Mouse (Mus musculus): ENCODE data around the gene Zc2hc1c. TPM values are rescaled to one million over a fixed set of nuclear protein-coding genes. Genes with fewer than 3 reads are reported as not detected.

Zc2hc1c gene
- total RNA-seq (2014; fragmentation: Nextera tagmentation) (not detected in 2 replicates), total RNA-seq (2017) (not detected in 2 replicates)

DNA sequence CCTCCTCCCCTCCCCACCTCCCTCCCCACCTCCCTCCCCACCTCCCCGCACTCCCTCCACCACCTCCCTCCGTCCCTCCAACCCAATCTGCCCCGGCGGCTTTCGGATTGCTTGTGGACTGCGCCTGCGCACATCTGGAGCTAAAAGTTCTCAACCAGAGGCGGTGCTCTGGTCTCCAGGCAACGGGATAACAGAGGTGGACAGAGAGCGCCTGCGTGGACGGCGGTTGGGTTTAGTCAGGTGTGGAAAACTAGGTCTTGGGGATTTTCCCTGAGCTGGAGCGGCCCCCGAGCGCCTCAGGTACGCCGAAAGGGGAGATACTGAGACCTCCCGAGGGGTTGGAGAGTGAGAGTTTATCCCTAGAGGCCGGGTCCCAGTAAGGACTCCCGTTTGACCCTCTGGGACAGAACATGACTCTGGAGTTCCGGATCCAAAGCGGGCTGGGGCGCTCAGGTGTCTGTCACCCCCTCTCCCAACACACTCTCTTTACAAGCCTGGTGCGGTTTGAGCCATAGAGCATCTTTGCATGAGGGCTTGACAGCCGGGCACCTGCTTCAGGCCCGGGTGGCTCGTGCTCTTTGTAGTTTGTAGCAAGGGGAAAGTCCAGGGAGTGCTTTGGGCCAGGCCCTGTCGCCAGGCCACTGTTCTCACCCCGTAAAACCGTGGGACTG is at the start of gene Zc2hc1c:
Zc2hc1c (plus strand) TSS at position 106 of the 671 bp plus-strand sequence.
- ATAC-seq (replicated peaks; ENCODE audit: poor library complexity, severe bottlenecking), result peak; percentile 54

DNA sequence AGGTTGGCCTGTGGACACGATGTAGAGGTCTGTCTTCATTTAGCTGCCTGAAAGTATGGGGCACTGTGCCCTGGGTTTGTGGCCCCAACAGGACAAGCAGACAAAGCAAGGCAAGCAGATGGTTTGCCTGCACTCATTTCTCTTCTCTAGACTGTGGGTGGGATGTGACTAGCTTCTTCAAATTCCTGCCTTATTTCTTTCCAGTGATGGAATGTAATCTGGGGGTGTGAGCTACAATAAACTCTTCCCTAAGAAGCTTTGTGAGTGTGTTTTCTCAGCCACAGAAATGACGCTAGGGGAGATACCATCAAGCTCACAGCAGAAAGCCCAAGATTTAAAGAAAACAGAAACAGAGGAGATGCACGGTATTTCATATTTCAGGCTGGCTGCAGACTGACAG is 36.3 kb upstream of the Zc2hc1c start:
- ATAC-seq (replicated peaks; ENCODE audit: poor library complexity, severe bottlenecking), result no peak

DNA sequence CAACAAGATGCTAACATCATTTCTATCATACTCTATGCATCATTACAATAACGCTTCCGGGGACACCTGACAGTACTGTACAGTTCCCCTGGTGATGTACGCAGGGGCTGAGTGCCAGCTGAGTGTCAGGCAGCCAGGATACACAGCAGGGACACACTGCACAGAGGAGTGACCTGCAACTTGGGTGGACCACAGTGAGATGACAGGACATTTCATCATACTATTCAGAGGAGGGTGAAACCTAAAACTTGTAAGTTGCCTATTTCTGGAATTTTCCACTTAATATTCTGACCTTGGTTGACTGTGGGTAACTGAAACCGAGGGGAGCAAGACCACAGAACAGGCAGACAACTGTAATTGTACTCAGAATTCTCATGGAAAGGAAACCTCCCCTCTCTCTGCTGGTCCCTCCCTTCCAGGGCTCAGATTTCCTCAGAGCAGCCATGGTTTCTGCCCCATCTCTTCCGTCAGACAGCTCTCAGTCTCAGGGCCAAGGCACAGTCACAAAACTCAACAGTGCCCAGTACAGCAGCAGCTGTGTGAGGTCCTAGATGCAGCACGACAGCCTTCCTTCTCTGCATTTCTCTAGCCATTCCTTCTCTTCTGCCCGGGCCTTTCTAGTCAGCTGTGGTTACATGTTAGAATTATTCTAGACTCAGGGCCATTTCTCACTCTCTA is 32.2 kb upstream of the Zc2hc1c start:
- ATAC-seq (replicated peaks; ENCODE audit: poor library complexity, severe bottlenecking), result peak; percentile 67

DNA sequence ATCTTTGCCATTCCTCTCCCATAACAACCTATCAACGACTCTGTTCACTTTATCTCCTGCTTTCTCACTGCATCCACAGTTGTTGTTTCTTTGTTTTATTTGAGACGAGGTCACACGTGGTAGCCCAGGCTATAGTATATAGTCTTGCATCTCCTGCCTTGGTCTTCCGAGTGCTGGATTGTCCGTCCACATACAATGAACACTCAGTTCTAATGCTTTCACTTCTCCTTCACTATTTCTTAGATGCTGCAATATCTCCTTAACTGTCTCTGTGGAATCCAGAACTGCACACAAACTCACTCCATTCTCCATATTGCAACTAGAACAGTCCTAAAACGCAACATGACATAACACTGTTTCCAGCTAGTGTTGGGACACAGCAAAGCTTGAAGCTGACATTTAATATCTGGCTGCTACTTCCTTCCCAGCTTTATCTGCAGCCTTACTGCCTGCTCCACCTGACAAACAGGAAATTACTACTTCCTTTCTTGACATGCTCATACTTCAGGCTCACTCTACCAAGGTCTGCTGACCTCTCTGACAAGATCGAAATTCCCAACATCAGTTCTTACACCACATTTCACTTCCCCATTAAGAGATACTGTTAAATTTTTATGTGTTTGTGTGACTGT is 31.3 kb upstream of the Zc2hc1c start:
- peak; percentile 89 for ATAC-seq (replicated peaks; ENCODE audit: poor library complexity, severe bottlenecking)

DNA sequence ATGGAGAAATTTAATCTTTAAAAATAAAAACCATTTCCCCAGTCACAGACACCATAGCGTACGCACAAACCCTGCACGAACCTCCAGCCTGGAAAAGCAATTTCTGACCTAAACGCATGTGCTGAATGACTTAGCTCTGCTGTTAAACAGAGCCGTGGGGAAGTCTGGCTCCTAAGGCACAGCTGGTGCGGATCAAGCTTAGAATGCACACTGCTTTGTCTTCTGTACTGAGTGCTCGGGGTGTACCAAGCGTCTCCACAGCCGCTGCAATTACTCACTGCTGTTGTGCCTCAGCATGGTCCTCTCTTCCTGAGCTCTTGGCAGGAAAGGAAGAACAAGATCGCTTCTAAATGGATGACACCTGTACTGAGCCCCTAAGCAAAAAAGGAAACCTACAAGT is 25.9 kb upstream of the Zc2hc1c start:
- no peak for ATAC-seq (replicated peaks; ENCODE audit: poor library complexity, severe bottlenecking)

DNA sequence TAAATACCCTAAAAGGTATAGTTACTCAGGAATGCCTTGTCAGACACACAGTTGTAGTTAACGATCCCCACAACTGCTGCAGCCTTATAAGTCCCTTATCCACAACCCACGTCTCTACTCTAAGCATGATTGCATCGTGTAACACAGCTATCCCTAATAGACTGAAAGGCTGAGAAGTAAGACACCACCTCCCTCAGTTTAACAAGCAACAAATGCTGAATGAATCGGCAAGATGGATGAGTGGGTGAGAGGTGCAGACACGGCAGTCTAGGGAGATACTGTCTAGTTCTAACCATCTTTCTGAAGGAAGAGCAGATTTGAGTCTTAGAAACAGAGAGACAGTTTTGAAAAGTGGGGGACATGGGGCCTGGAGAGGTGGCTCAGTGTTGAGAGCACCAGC is 25.2 kb upstream of the Zc2hc1c start:
- ATAC-seq (replicated peaks; ENCODE audit: poor library complexity, severe bottlenecking), result no peak

DNA sequence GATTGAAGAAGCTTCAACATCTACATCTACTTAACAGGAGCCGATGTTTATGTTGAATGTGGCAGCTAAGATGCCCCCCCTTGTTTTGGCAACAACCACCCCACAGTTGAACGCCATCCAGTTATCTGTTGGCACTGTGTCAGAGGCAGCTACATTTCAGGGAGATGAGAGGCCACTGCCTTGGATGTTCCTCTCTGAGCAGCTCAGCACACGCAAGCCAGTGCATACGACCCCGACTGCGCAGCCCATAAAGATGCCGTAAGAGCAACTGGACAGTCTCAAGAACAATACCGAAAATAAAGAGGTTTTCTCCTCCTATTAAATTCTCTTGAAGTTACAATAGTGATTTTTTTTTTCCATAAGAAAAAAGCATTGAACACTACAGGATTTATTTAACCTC is 23.9 kb upstream of the Zc2hc1c start:
- ATAC-seq (replicated peaks; ENCODE audit: poor library complexity, severe bottlenecking), result no peak

DNA sequence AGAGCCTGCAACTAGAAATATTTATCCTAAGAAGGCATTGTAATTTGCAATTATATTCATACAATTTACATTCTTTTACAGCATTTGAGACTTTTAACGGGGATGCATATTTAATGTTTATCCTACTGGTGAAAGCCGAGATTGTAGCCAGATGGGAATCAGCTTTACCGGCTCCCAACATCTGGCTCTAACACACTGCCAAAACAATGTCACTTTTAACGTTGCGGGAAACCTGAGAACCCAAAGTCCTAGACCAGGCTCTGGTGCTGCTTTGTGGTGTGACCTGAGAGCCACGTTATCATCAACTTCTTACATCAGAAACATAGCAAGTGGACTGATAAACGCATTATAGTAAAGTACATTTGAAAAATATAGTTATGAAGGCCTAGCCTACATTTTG is 23.5 kb upstream of the Zc2hc1c start:
- no peak for ATAC-seq (replicated peaks; ENCODE audit: poor library complexity, severe bottlenecking)

DNA sequence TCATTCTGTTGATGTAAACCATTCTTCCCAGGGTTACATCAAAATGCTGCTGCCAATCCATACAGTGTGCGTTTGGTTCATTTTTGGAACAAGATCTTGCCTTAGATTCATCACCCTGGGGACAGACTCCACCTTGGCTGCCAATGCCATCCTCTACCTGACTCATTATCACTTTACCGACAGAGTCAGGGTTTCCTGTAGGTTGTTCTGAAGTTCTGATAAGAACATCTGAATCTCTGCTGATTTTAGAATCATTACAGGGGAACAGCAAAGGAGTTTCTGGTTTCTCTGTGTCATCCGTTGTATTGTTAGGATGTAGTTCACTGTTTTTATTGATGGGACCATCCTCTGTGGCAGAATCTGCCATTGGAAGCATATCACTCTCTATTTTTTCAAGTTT is 22.1 kb upstream of the Zc2hc1c start:
- no peak for ATAC-seq (replicated peaks; ENCODE audit: poor library complexity, severe bottlenecking)

DNA sequence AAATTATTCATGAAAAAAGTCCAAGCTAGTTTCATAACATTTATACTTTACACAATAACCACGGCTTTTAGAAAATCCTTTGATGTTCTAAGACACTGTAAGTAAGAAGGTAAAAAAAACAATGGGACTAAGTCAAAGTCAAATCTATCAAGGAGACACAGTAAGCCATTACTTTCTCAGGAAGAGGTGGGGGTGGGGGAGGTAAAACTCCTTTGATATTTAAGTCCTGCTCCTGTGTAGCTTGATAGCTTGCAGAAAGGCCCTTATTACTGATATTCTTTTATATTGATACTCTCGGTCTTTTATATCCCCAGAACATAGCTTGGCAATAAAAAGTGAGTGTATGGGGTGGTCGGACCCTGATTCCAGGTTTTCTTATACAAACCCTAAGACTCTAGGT is 18.6 kb upstream of the Zc2hc1c start:
- no peak for ATAC-seq (replicated peaks; ENCODE audit: poor library complexity, severe bottlenecking)

DNA sequence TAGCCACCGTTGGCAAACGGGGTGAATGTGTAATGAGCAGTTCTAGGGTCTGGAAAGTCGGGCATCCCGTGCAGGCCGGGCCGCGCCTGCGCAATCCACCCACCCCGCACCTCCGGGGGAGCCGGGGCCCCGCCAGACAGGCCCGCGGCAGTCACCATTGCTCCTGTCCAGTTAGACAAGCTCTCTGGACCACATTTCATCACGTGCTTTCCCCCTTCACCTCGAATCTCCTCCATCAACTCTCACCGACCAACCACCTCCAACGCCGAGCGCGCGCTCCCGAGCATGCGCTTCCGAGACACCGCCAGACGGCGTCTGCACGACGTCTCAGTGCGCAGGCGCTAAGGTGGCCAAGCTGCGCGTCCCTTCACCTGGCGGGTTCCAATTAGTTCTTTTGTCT is 18.1 kb upstream of the Zc2hc1c start, which contains the start of gene Mlh3:
Mlh3 (minus strand) TSS at position 281 of the 400 bp plus-strand sequence.
- peak; percentile 82 for ATAC-seq (replicated peaks; ENCODE audit: poor library complexity, severe bottlenecking)

DNA sequence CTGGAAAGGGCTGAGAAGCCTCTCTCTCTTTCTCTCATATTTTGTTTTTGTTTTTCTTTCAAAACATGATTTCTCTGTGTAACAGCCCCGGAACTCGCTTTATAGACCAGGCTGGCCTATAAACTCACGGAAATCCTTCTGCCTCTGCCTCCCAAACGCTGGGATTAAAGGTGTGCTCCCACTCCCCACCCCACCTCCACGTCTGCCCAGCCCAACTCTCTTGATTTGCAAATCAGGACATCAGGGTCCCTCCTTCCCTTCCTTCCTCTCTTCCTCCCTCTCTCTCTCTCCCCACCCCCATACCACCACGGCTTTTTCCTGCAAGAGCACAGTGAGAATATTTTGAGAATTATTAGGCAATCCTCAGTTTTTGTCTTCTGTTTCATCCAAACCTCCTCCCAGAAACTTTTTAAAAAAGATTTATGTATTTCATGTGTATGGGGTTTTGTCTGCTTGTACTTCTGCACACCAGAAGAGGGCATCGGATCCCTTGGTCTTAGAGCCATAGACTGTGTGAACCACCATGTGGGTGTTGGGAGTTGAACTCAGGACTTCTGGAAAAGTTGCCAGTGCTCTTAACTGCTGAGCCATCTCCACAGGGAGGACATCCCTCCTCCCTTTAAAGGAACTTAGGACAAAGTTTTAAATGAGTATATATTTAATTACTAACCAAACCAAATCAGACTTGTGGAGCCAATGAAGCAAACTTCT is 17.1 kb upstream of the Zc2hc1c start:
- no peak for ATAC-seq (replicated peaks; ENCODE audit: poor library complexity, severe bottlenecking)

DNA sequence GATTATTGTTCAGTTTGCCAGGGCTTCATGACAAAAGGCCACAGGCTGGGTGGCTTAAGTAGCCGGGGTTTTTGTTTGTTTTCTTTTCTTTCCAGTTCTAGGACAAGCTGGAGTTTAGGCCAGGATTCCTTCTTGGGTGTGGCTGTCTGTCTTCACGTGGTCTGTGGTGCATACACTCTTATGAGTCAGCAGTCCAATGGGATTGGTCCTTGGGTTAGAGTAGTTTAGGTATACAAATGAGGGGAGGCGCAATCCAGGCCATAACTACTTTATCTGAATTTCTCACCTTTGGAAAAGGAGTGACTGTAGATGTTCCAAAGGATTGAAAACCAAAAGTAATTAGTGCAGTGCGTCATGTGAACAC is 16.6 kb upstream of the Zc2hc1c start:
- no peak for ATAC-seq (replicated peaks; ENCODE audit: poor library complexity, severe bottlenecking)

DNA sequence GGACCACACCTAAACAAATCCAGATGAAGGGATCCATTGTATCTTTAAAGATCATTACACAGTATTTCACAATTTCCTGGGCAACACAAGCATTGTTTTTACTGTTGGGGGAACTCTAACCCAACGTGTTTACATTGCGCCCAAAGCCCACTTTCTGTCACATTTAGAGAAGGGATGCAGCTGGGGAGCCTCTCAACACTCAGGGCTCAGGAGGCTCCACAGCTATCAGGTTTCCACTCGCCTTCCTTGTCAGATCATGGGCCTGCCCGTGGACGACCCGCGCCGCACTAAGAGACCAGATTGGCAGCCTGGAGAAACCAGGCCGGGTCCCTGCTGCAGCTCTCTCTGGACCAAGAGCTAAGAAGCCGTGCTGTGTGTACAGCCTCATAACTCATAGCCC is 14.9 kb upstream of the Zc2hc1c start:
- ATAC-seq (replicated peaks; ENCODE audit: poor library complexity, severe bottlenecking), result peak; percentile 25; the same call in 1 of the 2 replicates

DNA sequence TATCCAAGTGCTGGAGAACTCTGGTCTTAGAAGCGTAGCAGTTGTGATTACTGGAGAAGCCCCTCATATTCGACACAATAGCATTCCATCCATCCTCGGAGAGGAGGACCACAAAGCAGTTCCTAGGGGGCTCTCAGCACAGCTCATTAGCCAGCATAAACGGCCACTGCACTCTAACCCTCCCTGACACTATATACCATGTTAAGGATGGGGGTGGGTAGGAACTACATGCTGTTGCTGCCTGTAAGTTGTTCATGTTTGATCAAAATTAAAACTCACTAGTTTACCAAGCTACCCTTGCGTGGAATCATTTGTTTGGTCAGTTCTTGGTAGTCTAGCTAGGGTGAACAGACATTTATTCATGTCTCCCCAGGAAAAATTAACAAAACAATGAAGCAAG is 12.1 kb upstream of the Zc2hc1c start:
- ATAC-seq (replicated peaks; ENCODE audit: poor library complexity, severe bottlenecking), result no peak

DNA sequence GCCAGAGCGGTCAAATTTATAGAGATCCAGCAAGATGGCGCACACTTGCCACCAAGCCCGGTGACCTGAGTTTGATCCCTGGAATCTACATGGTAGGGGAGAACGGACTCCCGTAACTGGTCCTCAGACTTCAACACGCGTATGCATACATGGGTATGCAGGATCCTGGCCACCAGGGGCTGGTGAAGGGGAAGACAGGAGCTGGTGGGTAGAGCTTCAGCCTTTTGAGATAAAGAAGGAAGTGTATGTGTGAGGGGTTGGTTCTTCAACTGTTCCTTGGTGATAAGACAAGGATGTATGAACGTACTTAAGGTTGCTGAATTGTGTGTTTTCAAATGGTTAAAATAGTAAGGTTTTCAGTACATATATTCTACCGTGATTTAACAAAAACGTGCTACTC is 9.5 kb upstream of the Zc2hc1c start:
- ATAC-seq (replicated peaks; ENCODE audit: poor library complexity, severe bottlenecking), result peak; percentile 29; the same call in 1 of the 2 replicates

DNA sequence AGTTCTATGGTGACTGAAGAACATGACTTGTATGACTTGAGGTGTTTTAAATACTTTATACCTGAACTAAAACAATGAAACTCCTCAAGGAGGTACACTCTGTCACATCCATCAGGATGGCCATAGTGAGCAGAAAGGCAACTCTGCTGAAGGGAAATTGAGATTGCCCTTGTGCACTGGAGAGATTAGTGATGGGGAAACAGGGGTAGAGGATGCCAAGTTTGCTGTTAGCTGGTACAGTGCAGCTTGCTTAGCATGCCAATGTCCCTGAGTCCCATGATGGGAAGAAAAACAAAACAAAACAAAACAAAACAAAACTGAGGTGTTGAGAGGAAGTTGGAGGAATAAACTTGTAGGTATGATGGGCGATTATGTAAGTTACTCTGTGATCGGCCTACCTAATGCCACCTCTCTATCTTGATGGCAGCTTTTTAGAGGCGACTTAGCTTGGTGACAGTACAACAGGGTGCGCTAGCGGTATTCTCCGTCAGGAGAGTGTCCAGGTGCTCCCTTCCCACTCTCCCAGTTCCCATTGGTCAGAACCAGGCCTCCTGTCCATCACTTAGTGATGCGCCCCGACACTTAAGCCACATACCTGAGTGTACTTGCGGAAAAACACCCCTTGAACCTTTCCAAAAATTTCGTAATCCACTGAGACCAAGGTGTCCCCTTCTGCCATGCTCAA is 8.9 kb upstream of the Zc2hc1c start:
- ATAC-seq (replicated peaks; ENCODE audit: poor library complexity, severe bottlenecking), result no peak

DNA sequence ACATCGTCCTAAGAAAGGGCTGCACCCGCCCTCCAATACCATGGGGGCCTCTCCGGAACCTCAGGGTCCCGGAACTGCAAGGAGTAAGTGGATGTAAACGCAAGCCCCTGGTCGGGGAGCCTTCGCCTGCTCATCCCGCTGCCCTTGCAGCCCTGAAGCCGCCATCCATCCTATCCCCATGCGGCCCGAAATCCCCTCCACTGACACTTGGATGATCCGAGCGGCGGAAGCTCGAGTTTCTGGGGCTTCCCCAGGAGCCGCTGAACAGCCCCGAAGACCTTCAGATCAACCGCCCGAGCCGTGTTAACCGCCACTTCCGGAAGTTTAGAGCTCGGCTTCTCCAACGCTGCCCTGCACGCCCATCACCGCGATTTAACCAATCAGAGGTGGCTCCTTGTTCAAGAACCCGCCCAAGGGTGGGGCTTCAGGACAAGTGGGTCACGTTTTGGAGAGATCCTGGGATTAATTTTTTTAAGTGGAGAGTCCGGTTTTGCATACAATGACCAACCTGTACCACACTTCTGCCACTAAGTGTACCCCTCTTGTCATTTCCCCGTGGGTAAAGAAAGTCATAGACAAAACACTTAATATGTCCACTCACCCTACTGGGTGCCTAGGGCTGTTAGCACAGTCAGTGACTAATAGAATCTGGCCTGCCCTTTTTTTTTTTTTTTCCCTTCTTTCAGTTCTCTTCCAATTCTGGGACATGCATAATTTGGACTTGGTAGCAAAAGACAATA is 8.1 kb upstream of the Zc2hc1c start:
- ATAC-seq (replicated peaks; ENCODE audit: poor library complexity, severe bottlenecking), result peak; percentile 90

DNA sequence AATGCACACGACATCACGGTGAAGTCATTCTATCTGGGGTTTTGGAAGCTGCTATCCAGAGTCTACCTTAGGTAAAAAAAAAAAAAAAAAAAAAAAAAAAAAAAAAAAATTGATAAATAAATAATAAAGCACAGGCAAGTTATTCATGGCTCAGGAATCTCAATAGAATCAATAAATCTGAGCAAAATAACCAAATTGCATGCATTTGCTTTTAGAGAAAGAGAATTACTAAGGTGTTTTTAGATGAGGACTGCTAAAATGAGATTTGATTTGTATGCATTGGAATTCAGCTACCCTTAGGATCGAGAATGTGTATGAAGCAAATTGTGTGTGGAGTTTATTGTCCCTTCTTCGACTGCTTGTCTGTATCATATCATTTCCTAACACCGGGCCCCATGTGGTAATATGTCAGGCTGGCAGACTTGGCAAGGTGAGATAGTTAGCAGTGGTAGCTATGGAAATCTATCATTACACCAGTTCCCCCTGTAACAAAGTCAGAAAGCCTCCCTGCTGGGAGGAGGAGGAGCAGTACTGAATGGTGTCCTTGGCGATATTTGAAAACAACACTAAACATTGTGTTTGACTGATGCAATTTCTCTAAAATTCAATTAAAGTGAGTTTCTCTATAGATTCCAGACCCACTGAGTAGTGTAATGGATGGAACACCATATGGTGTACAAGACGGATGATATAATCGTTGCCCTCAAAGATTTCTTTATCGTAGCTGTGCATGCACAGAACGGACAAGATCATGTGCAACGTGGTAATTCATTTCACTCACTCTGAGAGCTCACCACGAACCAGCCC is 7.3 kb upstream of the Zc2hc1c start:
- peak; percentile 31 for ATAC-seq (replicated peaks; ENCODE audit: poor library complexity, severe bottlenecking)
